In the genomic region with DNA sequence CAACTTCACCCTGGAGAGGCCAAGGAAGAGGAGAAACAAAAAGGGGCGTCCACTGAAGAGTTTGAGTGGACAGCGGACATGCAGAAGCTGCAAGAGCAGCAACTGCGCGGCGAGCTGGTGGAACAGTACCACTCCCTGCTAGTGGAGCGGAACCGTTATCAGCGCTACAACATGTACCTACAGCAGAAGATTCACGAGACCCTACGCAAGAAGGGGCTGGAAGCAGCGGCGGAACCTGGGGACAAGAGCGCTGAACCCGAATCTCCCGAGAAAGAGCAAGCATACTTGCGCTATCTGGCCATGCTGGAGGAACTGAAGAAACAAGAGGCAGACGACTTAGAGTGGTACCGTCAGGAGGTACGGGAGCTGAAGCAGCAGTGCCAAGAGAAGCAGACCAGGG, we compare ENCODE assay signal across 8 mouse cellular contexts. TPM values are rescaled to one million over a fixed set of nuclear protein-coding genes. Genes with fewer than 3 reads are reported as not detected.
DNase-seq lines count a peak whose midpoint lies in the region; ATAC-seq and TF ChIP-seq lines count a peak whose summit lies in the region.

No protein-coding gene starts in this region.

- TF ChIP-seq EP300 in CH12.LX (IDR thresholded peaks at IDR 0.05; ENCODE audit: low read length): no peak

- no peak overlapping the region for H3K9ac ChIP-seq in CH12.LX (ENCODE audit: insufficient read depth, low read depth)
- H3K9ac ChIP-seq in forebrain, embryonic 16.5 days (replicated peaks; ENCODE audit: low read depth, low read length): no peak overlapping the region

- peaks cover 33% of the 10 kb centered on the region for H3K27me3 ChIP-seq in erythroblast, embryonic 14.5 days (ENCODE audit: control insufficient read depth)
- no peaks in the 10 kb centered on the region for H3K27me3 ChIP-seq in CH12.LX (replicated peaks)
- H3K27me3 ChIP-seq in forebrain, embryonic 16.5 days (replicated peaks; ENCODE audit: control insufficient read depth, insufficient read depth, low read length): no peaks in the 10 kb centered on the region

- TF ChIP-seq POLR2A in CH12.LX (IDR thresholded peaks at IDR 0.05; ENCODE audit: low read depth, low read length): no peak

- dilution Hi-C loops in CH12.LX (cut with MboI; ENCODE audit: extremely low pct_ligation_motif_present, extremely low pct_unique_long_range_greater_than_20kb, low sequenced_read_pairs): no loop called here

- in situ Hi-C loops in CH12.LX (cut with MboI; ENCODE audit: low pct_ligation_motif_present, low pct_unique_long_range_greater_than_20kb, low sequenced_read_pairs): no loop called here

- no peak for TF ChIP-seq RAD21 in CH12.LX (IDR thresholded peaks at IDR 0.05; ENCODE audit: low read depth, low read length)

- 46% methylated on average over 19 of the region's 19 CpGs for whole genome bisulfite sequencing in forebrain, embryonic 16.5 days
- WGBS in macrophage (ENCODE audit: missing documents): 34% methylated on average over 19 of the region's 19 CpGs

- H3K79me2 ChIP-seq in CH12.LX (replicated peaks; ENCODE audit: control insufficient read depth, extremely low read depth, insufficient read depth, poor library complexity, severe bottlenecking) (peaks cover 12% of the 10 kb centered on the region), macrophage (ENCODE audit: inconsistent target) (peaks cover 33% of the 10 kb centered on the region; the same call in 1 of the 2 replicates)

- no peaks in the 10 kb centered on the region for H3K9me3 ChIP-seq in erythroblast, embryonic 14.5 days (ENCODE audit: control insufficient read depth, low read length)
- no peaks in the 10 kb centered on the region for H3K9me3 ChIP-seq in CH12.LX (replicated peaks; ENCODE audit: low read length)
- no peaks in the 10 kb centered on the region for H3K9me3 ChIP-seq in forebrain, embryonic 16.5 days (ENCODE audit: control insufficient read depth, low read length)

- H3K36me3 ChIP-seq in erythroblast, embryonic 14.5 days (ENCODE audit: control insufficient read depth): peaks cover 23% of the 10 kb centered on the region
- peaks cover 0 to 26% of the 10 kb centered on the region in 2 experiments for H3K36me3 ChIP-seq in CH12.LX (replicated peaks in 1 of 2; ENCODE audit: control insufficient read depth in 1 of 2, insufficient read depth in 1 of 2, low read length in 1 of 2)
- H3K36me3 ChIP-seq in forebrain, embryonic 16.5 days (ENCODE audit: control insufficient read depth, insufficient read depth): no peaks in the 10 kb centered on the region
- no peaks in the 10 kb centered on the region for H3K36me3 ChIP-seq in macrophage (ENCODE audit: inconsistent target)

- H3K4me1 ChIP-seq in erythroblast, embryonic 14.5 days (ENCODE audit: control insufficient read depth): peaks cover 46% of the 10 kb centered on the region
- peaks cover 18 to 48% of the 10 kb centered on the region in 2 experiments for H3K4me1 ChIP-seq in CH12.LX (ENCODE audit: control insufficient read depth in 1 of 2, insufficient read depth in 2 of 2)
- peaks cover 30% of the 10 kb centered on the region for H3K4me1 ChIP-seq in forebrain, embryonic 16.5 days (replicated peaks; ENCODE audit: control insufficient read depth, insufficient read depth, low read length)

- DNase-seq in CH12.LX (ENCODE audit: extremely low read depth): no peak
- DNase-seq in left cerebral cortex, adult 11 months (ENCODE audit: low spot score): no peak
- no peak for DNase-seq in gastrocnemius, postnatal 10 days
- no peak for DNase-seq in cerebellum, adult 11-12 months

- peak overlapping the region; percentile 80 for H3K4me3 ChIP-seq in erythroblast, embryonic 14.5 days (replicated peaks)
- H3K4me3 ChIP-seq in CH12.LX (replicated peaks in 1 of 3; ENCODE audit: low read depth in 2 of 3, low read length in 2 of 3, poor library complexity in 1 of 3) (no peak overlapping the region), macrophage (ENCODE audit: inconsistent target) (peak overlapping the region; percentile 22)
- no peak overlapping the region; the same call in 1 of the 2 replicates for H3K4me3 ChIP-seq in forebrain, embryonic 16.5 days (replicated peaks; ENCODE audit: low read length)

- peak overlapping the region; percentile 93; the same call in 1 of the 2 replicates for H3K4me2 ChIP-seq in CH12.LX (ENCODE audit: insufficient read depth, low read depth, poor library complexity, severe bottlenecking)
- H3K4me2 ChIP-seq in forebrain, embryonic 16.5 days (ENCODE audit: low read length): peak overlapping the region; percentile 75

- ATAC-seq in erythroblast, adult 5-6 weeks (replicated peaks; ENCODE audit: low FRiP score, poor library complexity, severe bottlenecking): no peak
- ATAC-seq in forebrain, embryonic 16.5 days: no peak

- H3K27ac ChIP-seq in CH12.LX (ENCODE audit: insufficient read depth, low read depth) (no peak overlapping the region), macrophage (no peak overlapping the region)
- no peak overlapping the region for H3K27ac ChIP-seq in forebrain, embryonic 16.5 days (ENCODE audit: low read length)

- TF ChIP-seq CTCF in CH12.LX (conservative IDR thresholded peaks at IDR 0.05 in 1 of 2, IDR thresholded peaks at IDR 0.05 in 1 of 2; ENCODE audit: low read depth in 2 of 2, low read length in 2 of 2): no peak

TF ChIP-seq in CH12.LX, 34 proteins besides CTCF, POLR2A, EP300 and RAD21:
- no peak for TF ChIP-seq CHD2 (IDR thresholded peaks at IDR 0.05; ENCODE audit: low read length)
- TF ChIP-seq SIN3A (IDR thresholded peaks at IDR 0.05; ENCODE audit: low read length): no peak
- TF ChIP-seq JUND (conservative IDR thresholded peaks at IDR 0.05; ENCODE audit: low read depth, low read length): no peak
- no peak for TF ChIP-seq TCF12 (IDR thresholded peaks at IDR 0.05; ENCODE audit: low read depth, low read length)
- no peak for TF ChIP-seq CHD1 (IDR thresholded peaks at IDR 0.05; ENCODE audit: low read depth, low read length)
- TF ChIP-seq JUN (IDR thresholded peaks at IDR 0.05; ENCODE audit: insufficient read depth, low read depth, low read length): no peak
- TF ChIP-seq GABPA (IDR thresholded peaks at IDR 0.05; ENCODE audit: insufficient replicate concordance, low read depth, low read length): no peak
- TF ChIP-seq USF2 (conservative IDR thresholded peaks at IDR 0.05; ENCODE audit: low read depth, low read length): no peak
- TF ChIP-seq MXI1 (IDR thresholded peaks at IDR 0.05; ENCODE audit: low read depth, low read length): no peak
- no peak for TF ChIP-seq ZMIZ1 (IDR thresholded peaks at IDR 0.05; ENCODE audit: low read depth, low read length)
- no peak for TF ChIP-seq TBP (conservative IDR thresholded peaks at IDR 0.05; ENCODE audit: low read depth, low read length)

RNA-seq across cellular contexts. Expression of a gene that starts 0.9 kb away (rescaled TPM):
- polyA plus RNA-seq in erythroblast, embryonic 14.5 days (2012): 0.06 and 0.10 TPM in 2 replicates
- total RNA-seq in erythroblast, adult 5-6 weeks (2015; ENCODE audit: low replicate concordance): not detected in 2 replicates
- total RNA-seq in erythroblast, adult 5-6 weeks (2017; ENCODE audit: low replicate concordance): 0.84 TPM in 1 of 2 replicates, not detected in the other
- total RNA-seq in CH12.LX (2012; rRNA removed) (0.34 and 0.38 TPM in 2 replicates), CH12.LX (2014; rRNA removed) (0.05 and 0.26 TPM in 2 replicates)
- polyA plus RNA-seq in CH12.LX (2012; ENCODE audit: insufficient read length, low read depth) (0.33 and 0.41 TPM in 2 replicates), macrophage (2018) (0.07 to 0.21 TPM (median 0.14 TPM) in 3 replicates)
- polyA plus RNA-seq in forebrain, embryonic 16.5 days (2015; fragmentation: Nextera tagmentation; extraction: Ambion mirVana): 3.0 and 3.4 TPM in 2 replicates
- total RNA-seq in macrophage (2018; cell fraction: chromatin; rRNA removed): under 1 TPM in 8 of 26 experiments, not detected in 18; 0.18 to 0.51 (median 0.24) TPM
- total RNA-seq in macrophage (2018; cell fraction: cytosol; rRNA removed): under 1 TPM in 25 of 26 experiments, not detected in 1; 0.03 to 0.32 (median 0.09) TPM
- total RNA-seq in macrophage (2018; cell fraction: nucleus; rRNA removed): under 1 TPM in 13 of 26 experiments, not detected in 13; 0.12 to 0.38 (median 0.22) TPM
- total RNA-seq in gastrocnemius, postnatal 10 days (2021): under 1 TPM; 0.12 to 0.16 TPM

RNA-seq across cellular contexts. Expression of a gene that starts 1.2 kb away (rescaled TPM):
- 1.0 and 1.1 TPM in 2 replicates for polyA plus RNA-seq in erythroblast, embryonic 14.5 days (2012)
- total RNA-seq in erythroblast, adult 5-6 weeks (2015; ENCODE audit: low replicate concordance): 4.8 and 6.5 TPM in 2 replicates
- 2.3 and 9.6 TPM in 2 replicates for total RNA-seq in erythroblast, adult 5-6 weeks (2017; ENCODE audit: low replicate concordance)
- total RNA-seq in CH12.LX (2012; rRNA removed): 3.0 and 4.0 TPM in 2 replicates
- 4.4 and 4.8 TPM in 2 replicates for total RNA-seq in CH12.LX (2014; rRNA removed)
- 12.5 and 13.8 TPM in 2 replicates for polyA plus RNA-seq in CH12.LX (2012; ENCODE audit: insufficient read length, low read depth)
- polyA plus RNA-seq in forebrain, embryonic 16.5 days (2015; fragmentation: Nextera tagmentation; extraction: Ambion mirVana): 3.0 TPM in 2 replicates
- total RNA-seq in macrophage (2018; cell fraction: chromatin; rRNA removed): 10 to 100 TPM in 1 of 26 experiments, 1 to 10 TPM in 23, under 1 TPM in 2; 0.71 to 11.7 (median 3.5) TPM
- 10 to 100 TPM in 5 of 26 experiments, 1 to 10 TPM in 21; 4.3 to 10.9 (median 7.2) TPM for total RNA-seq in macrophage (2018; cell fraction: cytosol; rRNA removed)
- 10 to 100 TPM in 2 of 26 experiments, 1 to 10 TPM in 24; 2.8 to 11.5 (median 4.6) TPM for total RNA-seq in macrophage (2018; cell fraction: nucleus; rRNA removed)
- polyA plus RNA-seq in macrophage (2018): 7.2 to 9.8 TPM (median 8.2 TPM) in 3 replicates
- 10 to 100 TPM; 12.0 to 12.1 TPM for total RNA-seq in gastrocnemius, postnatal 10 days (2021)

RNA-seq across cellular contexts. Expression of a gene that starts 20.5 kb away (rescaled TPM):
- polyA plus RNA-seq in erythroblast, embryonic 14.5 days (2012): 1.6 and 1.9 TPM in 2 replicates
- 8.2 and 8.5 TPM in 2 replicates for total RNA-seq in erythroblast, adult 5-6 weeks (2015; ENCODE audit: low replicate concordance)
- 10.6 and 12.4 TPM in 2 replicates for total RNA-seq in erythroblast, adult 5-6 weeks (2017; ENCODE audit: low replicate concordance)
- 37.4 and 43.9 TPM in 2 replicates for total RNA-seq in CH12.LX (2012; rRNA removed)
- total RNA-seq in CH12.LX (2014; rRNA removed): 41.2 and 43.4 TPM in 2 replicates
- polyA plus RNA-seq in CH12.LX (2012; ENCODE audit: insufficient read length, low read depth): 57.8 and 59.7 TPM in 2 replicates
- polyA plus RNA-seq in forebrain, embryonic 16.5 days (2015; fragmentation: Nextera tagmentation; extraction: Ambion mirVana): 44.1 TPM in 2 replicates
- 10 to 100 TPM in 1 of 26 experiments, 1 to 10 TPM in 25; 1.1 to 14.6 (median 5.4) TPM for total RNA-seq in macrophage (2018; cell fraction: chromatin; rRNA removed)
- total RNA-seq in macrophage (2018; cell fraction: cytosol; rRNA removed): 10 to 100 TPM; 13.7 to 20.3 (median 16.7) TPM
- total RNA-seq in macrophage (2018; cell fraction: nucleus; rRNA removed): 10 to 100 TPM in 4 of 26 experiments, 1 to 10 TPM in 22; 2.1 to 11.4 (median 5.5) TPM
- polyA plus RNA-seq in macrophage (2018): 11.8 to 24.3 TPM (median 14.8 TPM) in 3 replicates
- total RNA-seq in gastrocnemius, postnatal 10 days (2021): 10 to 100 TPM; 32.7 to 36.2 TPM

Comparison
In these comparisons a context has a peak if more than half of its experiments do, and no peak if none do; other contexts are left out.
1. H3K4me3 ChIP-seq: peak in erythroblast, embryonic 14.5 days (single experiment) and macrophage (single experiment); none in CH12.LX (0 of 3) and forebrain, embryonic 16.5 days (single experiment).